Mouse (Mus musculus) embryonic facial prominence, embryonic 10.5 days (tissue): ENCODE data around the gene Dync1h1. TPM values are rescaled to one million over a fixed set of nuclear protein-coding genes. Genes with fewer than 3 reads are reported as not detected.

Source experiments
- microRNA-seq: library from miRNA; unstranded; fragments of <30 nt; microRNA quantifications from one replicate; pipeline ENCODE4, GENCODE M21; 2017
- polyA plus RNA-seq: library from polyadenylated mRNA; unstranded; fragments of >200 nt; fragmentation: Nextera tagmentation; extraction: Ambion mirVana; gene quantifications from 2 replicates; pipeline ENCODE4 v1.2.1, GENCODE M21; 2016

Dync1h1 gene
- polyA plus RNA-seq, 1 experiment from 2014 or later = 64.2 TPM

Small RNAs within 50 kb of the gene (microRNA-seq; reads per million reads assigned to microRNA genes)
- gene Gm27299 = not detected

Other genes starting within 250 kb of the Dync1h1 start
- gene Ppp2r5c, start 154.3 kb upstream of the Dync1h1 start, polyA plus RNA-seq = 141 and 143 TPM in 2 replicates
- gene 1700001K19Rik, start 81.2 kb downstream of the Dync1h1 start, polyA plus RNA-seq = 0.16 TPM in 1 of 2 replicates, not detected in the other
- 1,072 and 1,177 TPM in 2 replicates for gene Hsp90aa1, start 101.3 kb downstream of the Dync1h1 start, polyA plus RNA-seq
- 22.4 and 24.1 TPM in 2 replicates for gene Wdr20, start 136.5 kb downstream of the Dync1h1 start, polyA plus RNA-seq
- gene Mok, start 239.5 kb downstream of the Dync1h1 start, polyA plus RNA-seq = 7.2 and 10.1 TPM in 2 replicates
- gene Zfp839, start 248.8 kb downstream of the Dync1h1 start, polyA plus RNA-seq = 5.6 and 6.1 TPM in 2 replicates